Mouse (Mus musculus) 3T3-L1 (cell line): ENCODE data around the gene Aldh5a1.
A peak's percentile ranks its signal among the peaks of the same experiment; 100 is the strongest.
"Not testable (repeated sequence)": the region's sequence is repeated elsewhere in the genome, so short reads cannot be mapped to it uniquely, and the experiment has no call there.

Experiments used
- DNase-seq: peaks from one replicate; pipeline ENCODE4 v3.0.0-alpha.2; 2015; ENCODE audit warnings: low read depth, low spot score

Gene Aldh5a1

DNA sequence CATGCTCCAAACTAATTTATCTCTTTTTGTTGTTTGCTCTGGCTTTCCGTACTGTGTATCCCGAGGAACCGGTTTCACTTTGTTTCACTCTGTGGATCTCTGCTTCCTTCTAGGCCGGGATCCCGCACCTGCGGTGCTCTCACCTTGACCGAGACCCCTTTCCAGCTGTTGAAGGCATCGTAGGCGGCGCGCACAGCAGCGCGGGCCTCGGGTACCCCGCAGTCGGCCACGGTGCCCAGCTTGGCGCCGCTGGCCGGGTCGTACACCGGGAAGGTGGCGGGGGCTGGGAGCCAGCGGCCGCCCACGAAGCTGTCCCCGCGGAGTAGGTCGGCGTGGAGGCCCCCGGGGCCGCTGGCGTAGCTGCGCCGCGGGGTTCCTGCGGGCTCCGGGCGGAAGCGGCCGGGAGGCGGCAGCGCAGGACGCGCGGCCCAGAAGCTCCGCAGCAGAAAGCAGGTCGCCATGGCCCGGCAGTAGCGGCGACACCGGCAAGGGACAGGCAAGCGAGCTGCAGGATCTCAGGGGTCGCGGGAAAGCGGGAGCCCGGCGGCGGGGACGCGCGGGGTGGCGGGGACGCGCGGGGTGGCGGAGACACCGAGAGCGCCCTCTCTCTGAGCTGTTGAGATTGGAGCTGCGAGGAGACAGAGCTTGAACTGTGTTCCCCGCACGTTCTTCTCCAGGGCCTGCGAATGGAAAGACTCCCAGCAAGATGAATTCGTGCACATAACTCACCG, at the start of gene Aldh5a1:
Gene Aldh5a1 (minus strand): TSS at position 554 of the 731 bp plus-strand sequence.
- DNase-seq, result peak; percentile 48

DNA sequence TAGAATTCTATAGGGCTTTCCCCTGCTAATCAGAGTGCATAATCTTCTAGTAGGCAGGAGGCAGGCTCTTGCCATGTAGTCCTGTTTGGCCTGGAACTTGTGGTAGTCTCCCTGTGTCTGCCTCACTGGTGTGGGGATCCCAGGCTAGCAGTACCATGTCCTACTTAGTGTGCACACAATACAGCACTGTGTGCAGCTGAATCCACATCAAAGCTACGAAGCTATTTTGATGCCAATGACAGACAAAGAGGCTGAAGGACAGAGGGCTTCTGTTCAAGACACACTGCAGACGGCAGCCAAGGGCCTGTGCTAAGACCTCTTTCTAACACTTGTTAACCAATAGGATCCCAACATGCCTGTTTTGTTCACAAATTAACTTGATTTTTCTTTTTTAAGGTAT, 48.0 kb upstream of the Aldh5a1 start:
- no peak for DNase-seq

DNA sequence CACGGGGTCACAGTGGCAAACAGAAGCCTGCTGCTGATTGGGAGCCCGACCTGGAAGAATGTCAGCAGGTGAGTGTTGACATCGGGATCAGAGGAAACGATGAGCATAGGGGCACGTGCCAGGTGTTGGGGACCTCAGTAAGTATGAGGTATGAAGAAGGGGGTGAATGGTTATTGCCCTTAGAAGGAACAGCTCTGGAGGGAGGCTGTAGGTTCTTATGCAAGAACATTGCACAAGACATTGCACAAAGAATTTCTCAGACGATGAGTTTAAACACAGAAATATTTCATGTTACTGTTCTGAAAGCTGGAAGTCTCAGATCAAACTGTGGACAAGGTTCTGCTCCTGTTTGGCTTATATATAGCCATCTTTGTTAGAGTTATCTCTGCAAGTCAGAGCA, 43.6 kb upstream of the Aldh5a1 start:
- DNase-seq, result no peak

DNA sequence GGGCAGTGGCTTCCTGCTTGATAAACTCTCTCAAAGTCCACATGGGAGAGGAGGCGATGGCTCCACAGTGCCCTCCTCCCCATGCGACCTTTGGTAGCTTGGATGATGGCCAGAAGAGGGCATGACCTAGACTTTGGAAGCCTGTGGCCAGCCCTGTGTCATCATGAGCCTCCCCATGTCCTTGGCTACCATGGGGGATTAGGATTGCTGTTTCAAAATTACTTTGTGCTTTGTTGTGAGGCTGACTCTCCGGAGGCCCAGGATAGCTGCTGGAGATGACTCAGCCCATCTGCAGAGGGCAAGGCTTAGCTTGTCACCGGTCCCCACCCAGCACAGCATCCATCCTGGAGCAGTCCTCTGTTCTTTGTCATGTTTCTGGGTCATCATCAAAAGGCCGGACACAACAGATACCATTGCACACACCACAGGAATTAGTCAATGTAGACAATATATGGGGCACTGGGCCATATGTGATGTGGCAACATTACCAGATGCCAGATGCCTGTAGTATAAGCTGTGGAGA, 40.4 kb upstream of the Aldh5a1 start:
- DNase-seq, result peak; percentile 78

DNA sequence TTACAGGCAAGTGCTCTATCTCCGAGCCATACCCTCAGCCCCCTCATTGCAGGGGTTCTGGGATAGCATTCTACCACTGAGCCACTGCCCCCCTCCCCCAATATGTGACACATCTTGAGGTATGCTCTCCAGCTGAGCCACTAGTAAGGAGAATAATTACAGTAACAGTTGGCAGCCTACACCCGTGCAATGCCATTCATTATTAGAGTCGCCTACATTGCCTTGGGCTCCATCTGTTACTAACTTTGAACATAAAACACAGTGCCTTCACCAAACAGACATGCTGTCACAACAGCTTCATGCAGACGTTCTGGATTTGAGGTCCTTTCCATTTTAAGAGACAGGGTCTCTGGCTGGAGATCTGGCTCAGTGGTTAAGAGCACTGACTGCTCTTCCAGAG, 38.9 kb upstream of the Aldh5a1 start:
- no peak for DNase-seq

DNA sequence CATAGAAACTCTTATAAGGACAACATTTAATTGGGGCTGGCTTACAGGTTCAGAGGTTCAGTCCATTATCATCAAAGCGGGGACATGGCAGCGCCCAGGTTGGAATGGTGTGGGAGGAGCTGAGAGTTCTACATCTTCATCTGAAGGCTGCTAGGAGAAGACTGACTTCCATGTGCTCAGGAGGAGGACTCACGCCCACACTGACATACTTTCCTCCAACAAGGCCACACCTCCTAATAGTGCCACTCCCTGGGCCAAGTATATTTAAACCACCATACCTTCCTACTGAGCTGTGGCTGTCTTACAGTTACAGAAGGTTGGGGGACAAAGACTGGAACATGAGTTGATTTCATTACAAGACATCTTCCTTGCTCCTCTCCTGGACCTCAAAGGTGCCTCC, 34.3 kb upstream of the Aldh5a1 start:
- DNase-seq, result not testable (repeated sequence)

DNA sequence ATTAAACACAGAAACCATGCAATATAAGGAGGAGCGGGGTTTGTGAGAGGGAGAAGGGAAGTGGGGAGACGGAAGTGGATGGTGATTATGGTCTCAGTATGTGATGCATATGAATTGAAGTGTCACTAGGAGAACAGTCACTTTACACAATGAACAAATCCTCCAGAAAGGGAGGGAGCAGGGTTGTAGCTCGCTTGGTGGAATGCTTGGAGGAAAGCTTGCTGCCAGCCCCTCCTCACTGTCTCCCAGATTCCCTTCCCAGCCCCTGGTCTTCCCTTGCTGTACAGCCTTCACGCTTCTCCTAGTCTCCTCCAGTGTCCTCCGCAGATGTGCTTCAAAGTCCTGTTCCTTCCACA, 28.4 kb upstream of the Aldh5a1 start:
- DNase-seq, result no peak

DNA sequence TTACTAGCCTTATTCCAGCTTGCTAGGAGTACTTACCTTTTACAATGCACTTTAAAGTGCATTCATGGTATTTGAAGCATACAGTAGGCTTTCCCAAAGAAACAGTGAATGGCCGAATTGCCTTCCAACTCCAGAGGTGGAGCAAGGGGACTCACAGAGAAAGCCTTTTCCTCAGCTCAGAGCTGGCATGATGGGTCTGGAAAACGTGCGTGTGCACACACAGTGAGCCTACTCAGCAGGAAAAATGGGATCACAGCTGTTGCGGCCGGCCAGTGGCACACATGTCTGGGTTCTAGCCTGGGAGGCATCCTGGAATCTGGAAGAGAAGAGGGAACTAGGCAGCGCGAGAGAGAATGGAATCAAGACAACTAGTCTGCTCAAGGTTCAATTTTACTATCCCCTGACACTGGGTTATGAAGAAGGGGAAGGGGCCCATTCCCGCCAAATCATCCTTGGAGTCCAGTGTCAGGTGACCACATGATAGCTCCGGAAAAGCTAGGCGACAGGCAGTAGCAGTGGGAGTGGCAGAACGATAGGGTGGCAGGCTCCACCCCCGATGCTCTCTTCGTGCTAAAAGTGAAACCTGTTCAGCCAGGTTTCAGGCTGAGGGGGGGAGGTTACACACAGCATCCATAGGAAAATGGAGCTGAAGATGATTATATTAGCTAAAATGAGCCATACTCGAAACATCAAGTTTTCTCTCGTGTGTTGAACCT, 27.8 kb upstream of the Aldh5a1 start:
- no peak for DNase-seq

DNA sequence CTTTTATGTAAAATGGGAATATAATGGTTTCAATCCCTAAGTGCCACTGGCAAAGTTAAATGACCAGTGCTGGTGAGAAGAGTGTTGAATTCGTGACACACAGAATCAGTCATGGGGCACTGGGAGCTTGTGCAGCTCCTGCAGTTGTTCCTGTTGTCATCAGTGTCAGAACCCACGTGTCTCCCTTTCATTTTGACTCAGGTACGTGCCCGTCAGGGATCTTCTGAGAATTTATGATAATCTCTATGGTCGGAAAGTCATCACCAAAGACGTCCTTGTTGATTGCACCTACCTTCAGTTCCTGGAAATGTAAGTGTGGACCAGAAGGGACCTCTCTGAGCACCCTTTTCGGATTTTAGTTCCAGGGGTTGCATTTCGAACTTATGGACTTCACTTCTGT, 24.7 kb upstream of the Aldh5a1 start:
- no peak for DNase-seq

DNA sequence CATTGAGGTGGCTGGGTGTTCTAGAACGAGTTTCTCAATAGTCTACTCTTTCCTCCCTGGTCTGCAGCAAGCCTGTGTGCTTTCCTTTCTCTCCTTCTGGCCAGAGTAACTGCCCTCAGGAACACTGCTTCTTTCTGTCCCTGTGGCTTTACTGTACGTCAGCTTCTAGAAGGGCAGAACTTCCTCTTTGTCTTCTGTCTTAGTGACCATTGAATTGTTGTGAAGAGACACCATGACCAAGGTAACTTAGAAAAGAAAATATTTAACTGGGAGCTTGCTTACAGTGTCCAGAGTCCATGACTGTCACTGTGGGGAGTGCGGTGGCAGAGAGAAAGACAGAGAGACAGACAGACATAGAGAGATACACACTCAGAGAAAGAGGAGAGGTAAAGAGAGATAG, 22.6 kb upstream of the Aldh5a1 start:
- DNase-seq, result no peak

DNA sequence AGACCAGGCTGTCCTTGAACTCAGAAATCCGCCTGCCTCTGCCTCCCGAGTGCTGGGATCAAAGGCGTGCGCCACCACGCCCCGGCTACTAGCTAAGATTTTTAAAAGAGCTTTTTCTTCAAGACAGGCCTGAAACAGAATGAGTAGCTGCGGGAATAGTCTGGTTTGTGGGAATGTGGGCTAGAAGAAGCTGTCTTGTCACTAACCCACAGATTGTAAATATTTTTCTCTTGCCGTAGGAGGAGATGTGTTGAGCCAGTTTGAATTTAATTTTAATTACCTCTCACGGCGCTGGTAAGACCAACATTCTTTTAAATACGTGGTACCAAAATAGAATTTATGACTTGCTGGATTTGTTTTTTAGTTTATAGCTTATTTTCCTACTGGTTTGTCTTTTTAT, 21.2 kb upstream of the Aldh5a1 start:
- DNase-seq, result no peak

DNA sequence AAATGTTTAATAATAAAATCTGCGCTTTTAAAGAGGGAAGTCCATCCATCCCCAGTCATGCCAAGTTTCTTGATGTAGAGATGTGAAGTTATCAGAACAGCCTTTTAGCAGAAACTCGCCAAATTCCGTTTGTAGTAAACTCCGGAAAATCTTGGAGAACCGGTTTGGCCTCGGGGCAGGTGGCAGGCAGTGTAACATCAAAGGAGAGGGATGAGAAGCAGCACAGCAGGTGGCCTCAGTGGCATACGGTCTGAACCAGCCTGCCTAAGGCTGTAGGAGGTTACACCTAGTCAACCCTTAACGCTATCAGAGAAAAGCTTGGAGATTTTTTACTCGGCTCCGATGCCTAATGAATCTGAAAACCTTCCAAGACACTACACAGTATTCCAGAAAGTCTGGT, 18.0 kb upstream of the Aldh5a1 start:
- no peak for DNase-seq

DNA sequence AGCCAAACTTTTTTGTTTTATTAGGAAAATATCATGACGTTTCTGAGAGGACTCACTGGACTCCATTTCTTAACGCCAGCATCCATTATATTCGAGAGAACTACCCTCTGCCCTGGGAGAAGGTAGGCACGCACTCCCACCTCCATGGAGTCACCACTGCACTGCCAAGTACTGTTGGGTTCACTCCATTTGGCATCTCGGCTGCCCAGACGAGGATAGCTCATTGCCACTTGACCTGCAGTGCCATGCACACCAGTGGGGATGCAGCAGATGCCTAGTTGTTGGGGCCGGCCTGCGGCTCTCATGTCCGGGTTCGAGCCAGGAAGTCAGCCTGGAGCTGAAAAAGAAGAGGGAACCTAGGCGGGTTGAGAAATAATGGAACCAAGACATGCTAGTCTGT, 17.6 kb upstream of the Aldh5a1 start:
- no peak for DNase-seq

DNA sequence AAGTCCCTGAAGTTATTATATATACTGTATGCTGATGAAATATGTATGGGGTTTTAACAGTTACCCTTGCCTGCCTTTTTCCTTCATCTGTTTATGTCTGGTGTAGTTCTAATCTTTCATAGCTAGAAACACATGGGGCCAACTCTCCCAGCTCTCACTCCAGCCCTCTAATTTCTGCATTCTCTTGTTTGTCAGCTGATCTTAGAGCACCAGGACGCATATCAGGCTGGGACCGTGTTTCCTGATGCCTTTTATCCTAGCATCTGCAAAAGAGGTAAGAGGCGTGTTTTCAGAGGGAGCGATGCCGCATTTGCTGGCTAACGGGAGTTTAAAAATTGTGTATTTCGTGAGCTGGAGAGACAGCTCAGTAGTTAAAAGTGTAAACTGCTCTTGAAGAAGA, 15.2 kb upstream of the Aldh5a1 start:
- DNase-seq, result no peak

DNA sequence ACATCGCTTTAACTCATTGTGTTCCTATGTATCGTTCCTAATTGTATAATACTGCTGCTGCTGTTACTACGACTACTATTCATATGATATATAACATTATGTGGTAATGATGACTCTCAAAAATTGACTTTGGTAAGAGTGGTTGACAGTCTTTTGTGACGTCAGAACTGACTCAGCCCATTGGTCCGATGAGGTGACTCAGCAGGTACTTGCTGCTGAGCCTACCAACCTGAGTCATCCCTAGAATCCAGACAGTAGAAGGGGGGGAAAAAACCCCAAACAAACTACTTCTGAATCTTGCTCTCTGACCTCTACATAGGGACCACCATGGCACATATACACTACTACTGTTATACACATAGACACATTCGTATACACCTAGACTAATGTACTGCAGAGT, 11.4 kb upstream of the Aldh5a1 start:
- peak; percentile 47 for DNase-seq

DNA sequence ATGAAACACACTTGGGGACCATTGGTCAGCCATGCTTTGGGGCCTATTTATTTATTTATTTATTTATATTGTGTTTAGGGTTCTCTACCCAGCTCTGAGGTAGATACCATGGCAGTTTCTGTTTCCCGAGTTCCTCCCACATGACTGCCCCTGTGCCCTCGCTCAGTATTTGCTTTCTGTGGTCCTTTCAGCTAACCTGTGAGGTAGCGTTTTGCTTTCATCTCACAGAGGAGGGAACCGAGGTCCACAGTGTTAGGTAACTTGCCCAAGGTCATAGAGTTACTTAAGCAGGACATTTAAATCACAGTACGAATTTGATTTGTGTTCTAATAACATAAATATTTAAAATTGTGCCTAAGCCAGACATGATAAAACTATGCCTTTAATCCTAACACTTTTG, 9.7 kb upstream of the Aldh5a1 start:
- DNase-seq, result no peak

DNA sequence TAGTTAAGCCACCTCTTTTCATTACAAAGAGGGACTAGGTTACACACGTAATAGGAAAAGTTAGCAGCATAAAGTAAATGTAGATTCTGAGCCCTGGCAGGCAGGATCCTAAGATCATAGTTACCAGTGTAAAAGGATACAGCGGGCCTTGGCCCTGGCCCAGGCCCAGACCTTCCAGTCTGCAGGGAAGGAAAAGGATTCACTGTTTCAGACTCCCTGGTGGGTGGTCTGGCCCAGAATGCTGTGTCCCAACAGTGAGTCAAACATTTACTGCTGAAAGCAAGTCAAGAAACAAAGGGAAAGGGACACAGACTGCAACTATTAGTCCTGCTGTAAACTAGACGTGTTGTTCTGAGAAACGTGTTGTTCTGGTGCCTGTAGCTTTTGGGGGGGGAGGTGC, 8.1 kb upstream of the Aldh5a1 start:
- peak; percentile 14 for DNase-seq

DNA sequence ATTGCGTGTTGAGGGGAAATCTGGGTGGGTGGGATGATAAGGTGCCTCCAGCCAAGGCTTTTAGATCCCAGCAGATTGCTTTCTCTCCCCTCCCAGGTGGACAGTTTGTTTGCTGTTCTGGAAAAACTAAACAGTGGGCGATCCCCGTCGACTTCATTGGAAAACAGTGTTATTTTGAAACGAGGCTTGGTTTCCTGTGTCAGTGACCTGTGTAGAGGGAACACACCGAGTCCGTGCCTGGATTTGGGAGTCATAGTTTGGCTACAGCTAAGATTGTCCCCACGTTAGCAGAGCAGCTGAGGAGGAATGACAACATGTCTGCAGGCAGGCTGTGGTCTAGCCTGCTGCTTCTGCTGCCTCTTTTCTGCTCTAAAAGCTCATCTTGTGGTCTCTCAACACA, 5.8 kb upstream of the Aldh5a1 start:
- no peak for DNase-seq

DNA sequence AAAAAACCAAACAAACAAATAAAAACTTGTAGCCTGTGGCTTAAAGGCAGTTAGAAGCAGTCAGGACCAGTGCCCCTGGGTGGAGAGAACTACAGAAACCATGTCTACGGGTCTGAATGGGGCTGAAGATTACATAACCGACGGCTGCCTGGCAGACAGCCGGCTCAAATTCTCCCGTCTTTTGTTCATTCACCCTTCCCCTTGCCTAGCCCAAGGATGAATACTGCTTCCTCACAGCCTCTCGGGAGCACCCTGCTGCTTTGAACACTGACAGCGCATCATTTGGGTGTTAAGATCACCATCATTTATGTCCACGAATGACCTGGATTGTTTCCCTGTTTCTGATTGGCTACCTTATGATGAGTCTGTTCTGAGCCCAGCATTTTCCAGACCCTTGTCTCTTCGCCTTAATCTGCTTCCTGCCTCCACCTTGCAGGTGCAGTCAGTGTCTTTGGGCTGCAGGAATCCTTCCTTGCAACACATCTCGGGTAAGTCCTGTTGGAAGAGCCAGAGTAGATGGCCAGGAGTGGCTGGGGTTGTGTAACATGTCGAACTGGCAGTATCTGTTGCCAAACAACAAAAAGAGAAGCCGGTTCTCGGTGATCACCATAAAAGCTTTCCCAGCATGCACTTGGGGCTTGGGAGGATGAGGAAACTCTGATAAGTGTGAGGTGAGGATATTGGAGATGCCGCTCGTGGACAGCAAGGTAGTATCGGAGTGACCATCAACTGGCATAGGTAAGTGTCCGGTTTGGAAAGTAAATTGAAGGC, 5.2 kb upstream of the Aldh5a1 start, which contains the start of gene Gpld1:
Gene Gpld1 (plus strand): TSS at position 641 of the 771 bp plus-strand sequence.
- no peak for DNase-seq

DNA sequence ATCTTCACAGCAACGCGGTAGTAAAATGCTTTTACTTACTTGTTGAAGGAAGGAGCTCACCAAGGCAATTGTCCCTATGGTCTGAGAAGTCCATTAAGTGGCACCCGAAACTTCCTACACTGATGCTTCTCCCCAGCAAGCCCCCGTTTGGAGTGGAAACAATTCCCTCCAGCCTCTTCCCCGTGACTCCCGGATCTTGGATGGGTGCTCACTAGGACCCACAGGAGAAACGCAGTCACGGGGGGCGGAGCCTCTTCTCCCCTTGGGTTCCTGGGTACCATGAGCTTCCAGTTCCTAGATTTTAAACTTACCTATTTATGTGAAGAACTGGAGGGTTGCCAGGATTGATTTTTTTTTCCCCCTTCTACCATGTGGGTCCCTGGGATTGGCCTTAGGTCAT, 2.0 kb upstream of the Aldh5a1 start:
- no peak for DNase-seq

DNA sequence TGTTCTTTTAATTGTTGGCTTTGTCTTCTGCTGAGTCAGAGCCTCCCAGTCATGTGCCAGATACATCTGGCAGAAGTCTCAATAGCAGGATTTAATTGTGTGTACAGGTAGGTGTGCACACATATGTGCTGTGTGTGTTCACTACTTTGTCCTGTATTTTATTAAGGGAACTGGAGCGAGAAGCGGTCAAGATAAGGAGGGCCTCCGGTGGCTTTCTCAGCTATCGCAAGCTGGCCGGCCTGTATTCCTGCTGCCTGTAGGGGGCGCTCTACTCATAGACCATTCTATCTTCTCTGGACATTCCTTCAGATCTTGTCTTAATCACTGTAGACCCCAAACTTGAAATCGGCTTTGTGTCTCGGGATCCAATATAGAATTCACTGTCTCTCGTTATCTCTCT, 1.2 kb upstream of the Aldh5a1 start:
- peak; percentile 66 for DNase-seq

DNA sequence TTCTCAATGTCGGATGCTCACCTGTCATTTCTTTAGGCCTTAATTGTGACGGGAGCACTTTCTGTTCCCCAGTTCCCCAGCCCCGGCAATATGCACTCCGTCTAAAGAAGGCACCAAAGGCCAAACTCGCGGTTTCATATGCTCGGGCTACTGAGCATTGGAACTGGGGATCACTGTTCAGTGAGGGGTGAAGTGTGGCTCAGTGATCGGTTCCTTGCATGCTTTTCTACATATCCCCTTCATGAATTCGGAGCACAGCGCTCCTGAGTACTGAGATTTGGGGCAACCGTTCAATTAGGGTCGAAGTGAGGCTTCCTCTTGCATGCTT, 342 bp upstream of the Aldh5a1 start:
- no peak for DNase-seq

DNA sequence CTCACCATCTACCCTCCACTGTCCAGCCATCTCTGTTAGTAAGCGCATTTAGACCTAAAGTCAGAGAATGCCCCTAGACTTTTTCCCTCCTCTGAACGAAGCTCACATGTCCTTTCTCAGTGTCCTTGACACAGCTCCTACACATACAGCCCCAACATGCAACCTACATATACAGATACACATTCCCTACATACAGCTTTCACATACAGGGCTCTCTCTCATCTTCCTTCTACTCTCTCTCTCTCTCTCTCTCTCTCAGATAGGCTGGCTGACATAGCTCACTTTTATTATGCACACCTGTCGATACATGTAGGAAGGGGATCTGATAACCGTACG, 721 bp downstream of the Aldh5a1 start:
- DNase-seq, result no peak
